Mouse (Mus musculus) ovary, postnatal 36 days (tissue): ENCODE measurements around the gene Dph1.

Experiments used
- DNase-seq: peaks from one replicate; pipeline ENCODE4 v3.0.0; 2022; ENCODE audit warnings: low spot score, mixed read lengths

The Dph1 gene

GRCm38 (mm10) chr11:75173799-75174165 lies 17.3 kb downstream of the Dph1 start:
- DNase-seq = no peak

- peak; percentile 89 for DNase-seq
Observed at GRCm38 (mm10) chr11:75173095-75173798, 17.8 kb downstream of the Dph1 start.

- peak; percentile 31 for DNase-seq
Observed at GRCm38 (mm10) chr11:75172151-75173094, 18.6 kb downstream of the Dph1 start.

GRCm38 (mm10) chr11:75171186-75171865 lies 19.7 kb downstream of the Dph1 start:
- DNase-seq = no peak

GRCm38 (mm10) chr11:75170136-75170751 lies 20.8 kb downstream of the Dph1 start:
- DNase-seq = peak; percentile 91

DNA sequence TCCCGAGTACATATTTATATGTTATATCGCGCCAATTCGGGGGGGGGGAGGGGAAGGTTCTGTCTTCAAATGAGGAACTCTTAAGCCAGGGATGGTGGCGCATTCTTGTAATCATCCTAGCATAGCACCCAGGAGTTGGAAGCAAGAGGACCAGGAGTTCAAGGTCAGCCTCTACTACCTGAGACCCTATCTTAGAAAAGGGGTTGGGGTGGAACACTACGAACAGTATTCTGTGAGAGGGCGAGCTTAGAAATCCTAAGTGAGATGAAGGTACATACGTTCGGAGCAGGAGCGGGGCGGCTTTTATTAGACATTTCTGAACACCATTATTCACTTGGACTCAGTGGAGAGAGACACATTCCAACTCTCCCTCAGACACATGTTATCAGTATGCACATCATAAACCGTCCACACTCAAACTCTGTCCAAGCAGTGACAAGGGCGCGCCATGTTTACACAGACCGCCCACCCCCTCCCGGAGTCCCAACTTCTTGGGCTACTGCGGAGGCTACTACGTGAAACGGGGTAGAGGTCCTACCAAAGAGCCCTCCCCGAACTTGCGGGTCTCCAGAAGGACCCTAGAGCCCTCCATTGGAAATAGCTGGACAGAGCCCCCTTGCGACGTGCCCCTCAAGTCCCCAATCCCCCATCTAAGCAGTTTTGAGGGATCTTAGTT lies 21.5 kb downstream of the Dph1 start, which contains the start of gene Hic1:
Hic1 (minus strand) TSS at position 115 of the 676 bp plus-strand sequence.
- peak; percentile 23 for DNase-seq

- DNase-seq = peak; percentile 86
Observed at GRCm38 (mm10) chr11:75168590-75169361, 22.3 kb downstream of the Dph1 start.

DNA sequence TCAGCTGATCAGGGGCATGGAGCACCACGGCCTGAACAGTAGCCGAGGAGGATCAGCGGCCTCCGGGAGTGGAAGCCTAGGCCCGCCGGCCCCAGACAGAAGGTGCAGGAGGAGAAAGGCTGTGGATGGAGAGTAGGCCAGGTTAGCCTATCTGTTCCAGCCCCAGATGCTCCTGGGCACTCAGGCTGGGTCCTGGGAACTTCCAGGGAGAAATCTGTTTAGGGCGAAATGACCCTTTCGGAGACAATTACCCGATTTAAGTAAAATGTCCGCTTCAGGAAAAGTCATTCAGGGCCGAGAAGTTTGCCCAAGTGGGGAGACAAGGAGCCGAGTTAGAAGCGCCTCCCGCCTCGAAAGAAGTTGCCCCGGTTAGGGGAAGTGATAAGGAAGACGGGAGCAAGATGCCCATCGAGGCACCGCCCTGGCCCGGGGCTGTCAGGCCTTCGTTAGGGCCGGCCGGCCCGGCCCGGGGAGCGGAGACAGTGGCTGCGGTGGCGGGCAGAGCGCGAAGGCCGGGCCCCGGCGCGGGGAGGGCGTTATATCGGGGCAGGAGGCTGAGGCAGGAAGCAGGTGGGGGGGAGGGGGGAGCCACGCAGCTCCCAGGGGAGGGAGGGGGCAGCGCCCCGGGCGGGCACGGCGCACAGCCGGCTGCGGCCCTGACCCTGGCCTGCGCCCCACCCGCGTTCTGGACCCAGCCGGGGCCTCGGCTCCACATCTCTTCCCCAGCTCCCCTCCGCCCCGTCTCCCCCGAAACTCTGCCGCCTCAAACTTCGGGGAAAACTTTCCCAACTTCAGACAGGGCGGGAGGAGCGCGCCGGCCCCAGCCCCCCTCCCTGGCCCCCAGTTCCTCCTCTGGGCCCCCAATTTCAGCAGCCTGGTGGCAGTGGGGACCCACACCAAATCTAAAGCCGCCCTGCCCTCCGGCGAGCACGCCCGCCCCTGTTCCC lies 23.1 kb downstream of the Dph1 start:
- peak; percentile 37 for DNase-seq

GRCm38 (mm10) chr11:75166861-75167642 lies 24.0 kb downstream of the Dph1 start:
- DNase-seq = peak; percentile 36

DNA sequence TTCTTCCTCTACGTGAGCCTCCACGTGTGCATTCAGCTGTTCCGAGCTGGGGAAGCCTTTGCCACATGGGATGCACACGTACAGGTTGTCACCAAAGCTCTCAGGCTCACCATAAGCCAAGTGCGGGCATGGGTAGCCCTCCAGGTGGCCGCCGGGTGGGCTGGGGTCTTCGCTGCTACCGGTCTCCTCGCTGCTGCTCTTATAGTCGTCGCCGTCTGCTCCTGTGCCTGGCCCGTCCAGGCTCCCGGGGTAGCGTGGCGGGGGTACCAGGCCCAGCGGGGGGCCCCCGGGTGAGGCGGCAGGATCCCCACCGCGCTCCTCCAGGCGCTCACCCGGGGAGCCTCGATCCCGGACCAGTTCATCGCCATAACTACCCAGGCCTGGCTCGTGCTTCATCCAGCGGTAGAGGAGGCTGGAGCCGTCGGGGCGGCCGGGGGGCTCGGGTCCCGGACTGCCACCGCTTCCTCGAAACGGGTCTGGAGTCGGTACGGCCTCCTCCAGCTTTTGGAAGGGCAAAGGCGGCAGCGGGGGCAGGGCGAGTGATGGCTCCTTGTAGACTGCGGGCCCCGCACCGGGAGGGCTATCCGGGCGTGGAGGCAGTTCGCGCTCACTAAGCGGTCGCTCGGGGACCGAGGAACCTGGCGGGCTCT lies 24.7 kb downstream of the Dph1 start:
- peak; percentile 35 for DNase-seq

- DNase-seq = peak; percentile 82
Observed at GRCm38 (mm10) chr11:75165441-75166192, 25.4 kb downstream of the Dph1 start.

DNA sequence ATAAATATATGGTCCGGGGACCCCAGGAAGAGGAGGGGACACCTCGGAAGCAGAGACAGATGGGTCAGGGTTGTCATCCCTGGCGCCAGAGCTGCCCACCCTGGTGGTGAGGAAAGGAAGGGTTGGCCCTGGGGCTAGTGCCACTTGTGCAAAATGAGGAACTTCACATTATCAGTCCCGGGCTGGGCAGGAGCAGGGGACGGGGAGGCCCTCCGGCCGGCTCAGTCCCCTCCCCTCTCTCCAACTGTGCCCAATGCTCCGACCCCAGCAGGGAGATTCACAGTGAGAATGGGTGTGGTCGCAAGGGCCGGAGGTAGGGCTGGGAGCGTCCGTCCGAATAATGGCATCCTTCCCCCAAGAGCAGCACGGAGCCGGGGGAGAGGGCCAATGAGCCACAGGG lies 26.3 kb downstream of the Dph1 start:
- no peak for DNase-seq

GRCm38 (mm10) chr11:75164051-75164450 lies 27.0 kb downstream of the Dph1 start:
- no peak for DNase-seq

- DNase-seq = no peak
Observed at GRCm38 (mm10) chr11:75163379-75163778, 27.7 kb downstream of the Dph1 start.

DNA sequence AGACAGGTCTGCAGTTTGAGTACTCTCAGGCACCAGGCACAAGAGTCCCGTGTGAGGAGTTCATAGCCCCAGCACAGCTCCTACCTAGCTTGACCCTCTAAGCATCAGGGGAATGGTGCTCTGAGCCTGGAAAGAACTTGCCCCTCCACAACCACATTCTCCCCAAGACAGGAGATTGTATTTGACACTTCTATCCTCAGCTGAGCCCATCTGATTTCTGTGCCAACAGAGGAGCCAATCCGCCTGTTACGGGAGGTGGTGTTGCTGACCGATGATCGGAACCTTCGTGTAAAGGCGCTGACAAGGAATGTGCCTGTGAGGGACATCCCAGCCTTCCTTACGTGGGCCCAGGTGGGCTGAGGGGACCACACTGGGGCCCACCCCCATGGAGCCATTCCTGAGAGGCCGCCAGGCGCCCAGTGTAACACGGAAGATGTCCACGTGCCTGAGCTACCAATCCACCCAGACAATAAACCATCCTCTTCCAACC lies 28.4 kb downstream of the Dph1 start:
- no peak for DNase-seq

- no peak for DNase-seq
Observed at GRCm38 (mm10) chr11:75161417-75162008, 29.5 kb downstream of the Dph1 start.

- no peak for DNase-seq
Observed at GRCm38 (mm10) chr11:75160954-75161353, 30.1 kb downstream of the Dph1 start.
